Mouse (Mus musculus) erythroblast, embryonic 14.5 days (primary cell): Measurements from ENCODE around the gene Psat1. TPM values are rescaled to one million over a fixed set of nuclear protein-coding genes. Genes with fewer than 3 reads are reported as not detected.

ENCODE experiments used
- H3K27me3 ChIP-seq: 2 replicates; pipeline ENCODE4 v1.6.1; 2012; ENCODE audit warnings: inconsistent platforms; ENCODE audit not compliant: control insufficient read depth
- H3K36me3 ChIP-seq: 2 replicates; pipeline ENCODE4 v1.6.1; 2012; ENCODE audit warnings: mild to moderate bottlenecking, inconsistent platforms; ENCODE audit not compliant: control insufficient read depth
- H3K4me1 ChIP-seq: 2 replicates; pipeline ENCODE4 v1.6.1; 2012; ENCODE audit warnings: inconsistent platforms; ENCODE audit not compliant: control insufficient read depth
- H3K4me3 ChIP-seq: replicated peaks from 2 replicates; pipeline ENCODE3; 2012; ENCODE audit warnings: moderate library complexity, mild to moderate bottlenecking, inconsistent platforms
- H3K9me3 ChIP-seq: 2 replicates; pipeline ENCODE4 v1.6.1; 2012; ENCODE audit warnings: low read length, inconsistent platforms, mixed read lengths; ENCODE audit not compliant: control insufficient read depth
- GATA1 ChIP-seq: IDR thresholded peaks from 2 replicates; pipeline ENCODE4 v1.6.1; 2012; ENCODE audit warnings: low read length, inconsistent platforms, mixed read lengths
- TAL1 ChIP-seq: IDR thresholded peaks from 3 replicates; pipeline ENCODE4 v1.6.1; 2012; ENCODE audit warnings: low read length, inconsistent platforms, mixed read lengths
- polyA plus RNA-seq: library from polyadenylated mRNA; stranded (reverse); fragments of >175 nt; gene quantifications from 2 replicates; pipeline ENCODE4 v1.2.3, GENCODE M21; 2012

Gene Psat1
- polyA plus RNA-seq, 1 experiment, result 0.14 TPM

- Histone ChIP-seq H3K4me1 (no peaks in the 10 kb centered on the region), H3K9me3 (no peaks in the 10 kb centered on the region), H3K27me3 (no peaks in the 10 kb centered on the region), H3K36me3 (peaks cover 96% of the 10 kb centered on the region), H3K4me3 (no peak overlapping the region)
- no peak for TF ChIP-seq TAL1
- no peak for TF ChIP-seq GATA1
Observed at GRCm38 (mm10) chr19:15910987-15911386, 36.1 kb downstream of the Psat1 start.

GRCm38 (mm10) chr19:15910488-15910887, 36.6 kb downstream of the Psat1 start:
- Histone ChIP-seq H3K9me3 (no peaks in the 10 kb centered on the region), H3K36me3 (peaks cover 98% of the 10 kb centered on the region), H3K4me1 (no peaks in the 10 kb centered on the region), H3K4me3 (no peak overlapping the region), H3K27me3 (no peaks in the 10 kb centered on the region)
- TF ChIP-seq TAL1, result no peak
- no peak for TF ChIP-seq GATA1

DNA sequence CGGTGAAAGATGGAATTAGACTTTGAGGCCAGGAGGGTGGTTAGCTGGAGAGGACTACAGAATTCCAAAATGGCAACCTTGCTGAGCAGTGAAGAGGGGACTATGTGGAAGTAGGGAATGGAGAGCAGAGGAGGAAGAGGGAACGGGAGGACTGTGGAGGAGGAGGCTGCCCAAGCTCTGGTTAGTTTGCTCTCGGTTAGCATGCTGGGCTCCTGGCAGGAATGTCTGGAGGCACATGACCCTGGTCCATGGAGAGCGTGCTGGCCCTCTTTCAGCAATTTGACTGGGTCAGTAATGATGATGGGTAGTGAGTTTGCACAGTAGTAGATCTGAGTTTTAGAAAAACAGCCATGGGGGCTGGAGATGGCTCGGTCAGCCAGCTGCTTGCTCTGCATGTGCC, 39.1 kb downstream of the Psat1 start:
- H3K36me3 ChIP-seq, result peaks cover 92% of the 10 kb centered on the region

DNA sequence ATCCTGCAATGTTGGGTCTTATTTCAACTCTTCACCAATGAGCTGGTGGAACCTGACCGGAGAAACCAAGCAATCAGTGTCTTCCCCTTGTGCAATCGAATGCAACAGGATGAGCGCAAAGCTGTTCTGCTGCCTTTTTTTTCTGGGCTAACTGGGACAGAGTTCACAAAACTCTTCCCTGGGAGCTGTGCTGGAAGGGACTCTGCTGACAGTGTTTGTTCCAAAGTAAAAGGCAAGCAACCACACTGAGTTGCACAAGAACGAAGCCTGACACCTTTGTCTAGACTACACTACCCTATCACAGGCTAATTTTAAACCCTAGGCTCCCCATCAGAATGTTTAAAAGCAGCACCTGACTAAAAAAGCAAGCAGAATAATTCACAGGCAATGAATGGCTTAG, 42.4 kb downstream of the Psat1 start:
- Histone ChIP-seq H3K4me1 (no peaks in the 10 kb centered on the region), H3K27me3 (no peaks in the 10 kb centered on the region), H3K36me3 (peaks cover 67% of the 10 kb centered on the region), H3K9me3 (no peaks in the 10 kb centered on the region), H3K4me3 (no peak overlapping the region)
- TF ChIP-seq TAL1, result no peak
- no peak for TF ChIP-seq GATA1

More for the DNA sequence above, 39.1 kb downstream of the Psat1 start:
- TF ChIP-seq TAL1 (no peak), GATA1 (no peak)
- Histone ChIP-seq H3K27me3 (no peaks in the 10 kb centered on the region), H3K4me3 (no peak overlapping the region), H3K9me3 (no peaks in the 10 kb centered on the region), H3K4me1 (no peaks in the 10 kb centered on the region)

- Histone ChIP-seq H3K27me3 (no peaks in the 10 kb centered on the region), H3K9me3 (no peaks in the 10 kb centered on the region), H3K36me3 (peaks cover 57% of the 10 kb centered on the region), H3K4me3 (no peak overlapping the region), H3K4me1 (no peaks in the 10 kb centered on the region)
- no peak for TF ChIP-seq GATA1
- no peak for TF ChIP-seq TAL1
Observed at GRCm38 (mm10) chr19:15903508-15904480, 43.3 kb downstream of the Psat1 start.

GRCm38 (mm10) chr19:15895681-15896080, 51.5 kb downstream of the Psat1 start:
- TF ChIP-seq GATA1 (no peak), TAL1 (no peak)
- Histone ChIP-seq H3K27me3 (no peaks in the 10 kb centered on the region), H3K4me3 (no peak overlapping the region), H3K9me3 (no peaks in the 10 kb centered on the region), H3K4me1 (no peaks in the 10 kb centered on the region), H3K36me3 (no peaks in the 10 kb centered on the region)

GRCm38 (mm10) chr19:15892146-15892545, 55.0 kb downstream of the Psat1 start:
- no peaks in the 10 kb centered on the region for H3K9me3 ChIP-seq
- no peak overlapping the region for H3K4me3 ChIP-seq
- H3K27me3 ChIP-seq, result no peaks in the 10 kb centered on the region
- no peaks in the 10 kb centered on the region for H3K36me3 ChIP-seq
- no peak for TF ChIP-seq TAL1
- TF ChIP-seq GATA1, result no peak
- no peaks in the 10 kb centered on the region for H3K4me1 ChIP-seq

- Histone ChIP-seq H3K4me1 (peaks cover 2% of the 10 kb centered on the region), H3K27me3 (no peaks in the 10 kb centered on the region), H3K9me3 (no peaks in the 10 kb centered on the region), H3K4me3 (no peak overlapping the region), H3K36me3 (no peaks in the 10 kb centered on the region)
- TF ChIP-seq TAL1 (no peak), GATA1 (no peak)
Observed at GRCm38 (mm10) chr19:15888466-15888865, 58.7 kb downstream of the Psat1 start.

GRCm38 (mm10) chr19:15882705-15883426, 64.3 kb downstream of the Psat1 start:
- Histone ChIP-seq H3K27me3 (no peaks in the 10 kb centered on the region), H3K36me3 (no peaks in the 10 kb centered on the region), H3K9me3 (no peaks in the 10 kb centered on the region), H3K4me3 (peak overlapping the region; percentile 43), H3K4me1 (peaks cover 4% of the 10 kb centered on the region)
- TF ChIP-seq GATA1 (no peak), TAL1 (no peak)
